Mouse (Mus musculus): ENCODE measurements around the gene Zfp433. TPM values are rescaled to one million over a fixed set of nuclear protein-coding genes. Genes with fewer than 3 reads are reported as not detected.

The Zfp433 gene
- polyA plus RNA-seq (2012; rRNA removed), result 7.9 and 8.2 TPM in 2 replicates

GRCm38 (mm10) chr10:81704531-81705301 is at the start of gene Zfp433:
Gene Zfp433 (plus strand): TSS chr10:81704825.

GRCm38 (mm10) chr10:81770506-81771403 is 66.1 kb downstream of the Zfp433 start, which contains the start of gene Gm3055:
Gene Gm3055 (minus strand): TSS chr10:81771161.

Other genes with a start within 250 kb of the Zfp433 start
- 11.0 and 17.7 TPM in 2 replicates for gene Nfic, start 249.2 kb upstream of the Zfp433 start, polyA plus RNA-seq (2012; rRNA removed)
- 286 and 299 TPM in 2 replicates for gene Celf5, start 222.1 kb upstream of the Zfp433 start, polyA plus RNA-seq (2012; rRNA removed)
- gene Ncln, start 208.4 kb upstream of the Zfp433 start, polyA plus RNA-seq (2012; rRNA removed), result 145 and 155 TPM in 2 replicates
- 0.34 and 0.43 TPM in 2 replicates for gene S1pr4, start 204.7 kb upstream of the Zfp433 start, polyA plus RNA-seq (2012; rRNA removed)
- gene Gna15, start 180.6 kb upstream of the Zfp433 start, polyA plus RNA-seq (2012; rRNA removed), result 0.84 and 1.1 TPM in 2 replicates
- gene Gna11, start 159.6 kb upstream of the Zfp433 start, polyA plus RNA-seq (2012; rRNA removed), result 94.4 and 98.2 TPM in 2 replicates
- 534 and 542 TPM in 2 replicates for gene Aes, start 145.3 kb upstream of the Zfp433 start, polyA plus RNA-seq (2012; rRNA removed)
- 102 and 134 TPM in 2 replicates for gene Tle2, start 130.3 kb upstream of the Zfp433 start, polyA plus RNA-seq (2012; rRNA removed)
- 5.5 and 10.4 TPM in 2 replicates for gene Tle6, start 103.8 kb upstream of the Zfp433 start, polyA plus RNA-seq (2012; rRNA removed)
- gene BC025920, start 98.6 kb upstream of the Zfp433 start, polyA plus RNA-seq (2012; rRNA removed), result 5.9 and 7.4 TPM in 2 replicates
- gene Sirt6, start 77.0 kb upstream of the Zfp433 start, polyA plus RNA-seq (2012; rRNA removed), result 76.7 and 79.5 TPM in 2 replicates
- 70.6 and 82.1 TPM in 2 replicates for gene Ankrd24, start 76.3 kb upstream of the Zfp433 start, polyA plus RNA-seq (2012; rRNA removed)
- 3.0 and 3.1 TPM in 2 replicates for gene Gm10778, start 55.8 kb upstream of the Zfp433 start, polyA plus RNA-seq (2012; rRNA removed)
- gene Gm3055, start 66.3 kb downstream of the Zfp433 start, polyA plus RNA-seq (2012; rRNA removed), result 12.5 and 12.8 TPM in 2 replicates
- gene Gm4767, start 107.4 kb downstream of the Zfp433 start, polyA plus RNA-seq (2012; rRNA removed), result 0.52 and 0.55 TPM in 2 replicates
- 7.6 and 8.0 TPM in 2 replicates for gene Gm32687, start 159.1 kb downstream of the Zfp433 start, polyA plus RNA-seq (2012; rRNA removed)
- gene Zfp781, start 225.7 kb downstream of the Zfp433 start, polyA plus RNA-seq (2012; rRNA removed), result 2.9 and 3.7 TPM in 2 replicates

All from central nervous system, embryonic 14 days (tissue).